Mouse (Mus musculus) ovary, postnatal 14 days (tissue): ENCODE data around the gene 2310033P09Rik.
A peak's percentile ranks its signal among the peaks of the same experiment; 100 is the strongest.
"Not testable (repeated sequence)": the region's sequence is repeated elsewhere in the genome, so short reads cannot be mapped to it uniquely, and the experiment has no call there.

Experiments
- DNase-seq: peaks from one replicate; pipeline ENCODE4 v3.0.0; 2022; ENCODE audit warnings: low spot score

2310033P09Rik gene

GRCm38 (mm10) chr11:59201216-59202002 is 6.7 kb upstream of the 2310033P09Rik start:
- DNase-seq: no peak

DNA sequence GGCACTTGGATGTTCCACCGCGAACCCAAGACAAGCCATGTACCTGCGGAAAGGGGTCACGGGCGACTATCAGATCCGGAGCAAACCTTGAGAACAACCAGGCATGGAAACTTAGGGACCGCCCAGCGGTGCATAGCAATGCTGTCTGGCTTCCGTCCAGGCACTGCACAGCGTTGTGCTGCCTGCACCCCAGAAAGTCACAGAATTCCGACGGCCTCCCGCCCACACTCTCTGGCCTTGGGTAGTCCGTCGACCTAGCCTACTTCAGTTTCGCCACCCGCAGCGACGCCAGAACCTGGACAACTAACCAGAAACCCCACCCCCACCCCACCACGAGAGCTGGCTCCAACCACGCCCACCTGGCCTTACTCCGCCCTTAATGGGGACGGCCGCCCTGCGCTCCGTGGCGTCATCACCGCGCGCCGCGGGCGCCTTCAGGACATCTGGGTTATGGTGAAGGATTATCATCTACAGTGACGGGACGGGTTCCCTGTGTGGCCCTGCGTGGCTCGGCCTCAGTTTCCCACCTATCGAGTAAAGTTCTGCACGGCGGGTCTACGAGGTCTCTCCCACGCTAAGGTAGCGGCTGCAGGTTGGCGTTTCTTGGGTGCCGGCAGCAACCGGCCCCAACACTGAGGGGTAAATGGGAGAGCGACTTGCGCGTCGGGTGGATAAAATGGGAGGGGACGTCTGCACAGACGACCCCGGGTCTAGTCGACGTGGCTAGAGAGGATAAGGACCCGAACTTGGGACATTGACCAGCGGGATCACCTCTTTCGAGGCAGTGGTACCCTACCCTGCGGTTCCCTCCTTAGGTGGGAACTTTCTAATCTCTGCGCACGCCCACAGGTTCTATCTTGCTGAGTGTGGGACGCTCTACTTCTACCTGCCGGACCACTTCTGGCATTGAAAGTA is 5.8 kb upstream of the 2310033P09Rik start, which contains the start of gene Mrpl55:
Mrpl55 (plus strand) TSS at position 406 of the 915 bp plus-strand sequence.
- peak; percentile 93 for DNase-seq

GRCm38 (mm10) chr11:59209003-59209441 is 901 bp downstream of the 2310033P09Rik start:
- DNase-seq: peak; percentile 57

DNA sequence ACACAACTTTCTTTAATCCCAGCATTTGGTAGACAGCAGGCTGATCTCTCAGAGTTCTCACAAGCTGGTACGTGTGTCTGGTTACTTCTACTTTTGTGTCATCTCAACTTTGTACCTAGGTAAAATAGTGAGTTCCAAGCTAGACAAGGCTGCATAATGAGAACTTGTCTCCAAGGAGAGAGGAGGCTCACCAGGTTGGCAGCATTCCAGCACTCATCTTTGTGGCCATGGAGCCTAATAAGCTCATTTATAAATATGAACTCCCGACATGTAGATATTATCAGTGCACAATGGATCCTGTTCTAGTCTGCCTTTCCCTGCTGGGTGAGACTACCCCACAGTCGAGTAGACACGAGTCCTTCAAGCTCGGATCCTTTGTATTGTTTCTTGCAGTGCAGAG is 1.5 kb downstream of the 2310033P09Rik start:
- DNase-seq: no peak

GRCm38 (mm10) chr11:59210020-59210419 is 1.9 kb downstream of the 2310033P09Rik start:
- no peak for DNase-seq

DNA sequence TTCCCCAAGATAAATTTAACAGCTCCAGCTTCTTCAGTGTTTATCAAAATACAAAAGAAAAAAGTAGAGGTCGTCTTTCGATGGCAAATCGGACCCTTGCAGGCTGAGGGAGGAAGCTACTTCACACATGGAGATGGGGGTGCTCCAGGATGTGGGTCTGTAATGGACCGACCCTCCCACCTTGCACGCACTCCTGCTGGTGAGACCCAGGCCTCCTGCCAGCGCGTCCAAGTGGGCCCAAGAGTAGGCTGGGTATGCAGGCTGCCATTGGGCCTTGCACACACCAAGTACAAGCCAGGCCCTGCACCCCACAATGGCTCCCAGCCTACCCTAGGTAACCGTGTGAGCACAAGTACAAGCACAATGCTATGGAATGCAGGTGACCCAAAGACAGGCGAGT is 3.4 kb downstream of the 2310033P09Rik start:
- DNase-seq: not testable (repeated sequence)

- DNase-seq: not testable (repeated sequence)
Measured at GRCm38 (mm10) chr11:59212320-59212719, 4.2 kb downstream of the 2310033P09Rik start.

DNA sequence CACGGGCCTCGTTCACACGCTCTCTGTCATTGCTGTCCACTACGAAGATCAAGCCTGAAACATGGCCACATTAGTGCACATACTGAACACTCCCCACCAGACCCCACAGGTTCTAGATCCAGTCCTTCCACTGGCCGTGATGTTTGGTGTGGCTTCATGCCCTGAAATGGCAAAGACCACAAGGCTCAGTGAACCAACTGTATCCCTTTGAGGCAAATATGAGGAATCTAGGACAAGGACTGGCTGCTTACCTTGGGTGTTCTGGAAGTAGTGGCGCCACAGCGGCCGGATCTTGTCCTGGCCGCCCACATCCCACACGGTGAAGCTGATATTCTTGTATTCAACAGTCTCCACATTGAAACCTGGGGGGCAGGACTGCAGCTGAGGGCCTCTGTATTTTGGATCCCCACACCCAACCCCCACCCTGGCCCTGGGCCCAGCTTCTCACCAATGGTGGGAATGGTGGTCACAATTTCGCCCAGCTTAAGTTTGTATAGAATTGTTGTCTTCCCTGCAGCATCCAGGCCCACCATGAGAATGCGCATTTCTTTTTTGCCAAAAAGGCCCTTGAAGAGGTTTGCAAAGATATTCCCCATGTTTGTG is 4.9 kb downstream of the 2310033P09Rik start:
- DNase-seq: no peak

GRCm38 (mm10) chr11:59216955-59217354 is 8.8 kb downstream of the 2310033P09Rik start:
- DNase-seq: no peak

DNA sequence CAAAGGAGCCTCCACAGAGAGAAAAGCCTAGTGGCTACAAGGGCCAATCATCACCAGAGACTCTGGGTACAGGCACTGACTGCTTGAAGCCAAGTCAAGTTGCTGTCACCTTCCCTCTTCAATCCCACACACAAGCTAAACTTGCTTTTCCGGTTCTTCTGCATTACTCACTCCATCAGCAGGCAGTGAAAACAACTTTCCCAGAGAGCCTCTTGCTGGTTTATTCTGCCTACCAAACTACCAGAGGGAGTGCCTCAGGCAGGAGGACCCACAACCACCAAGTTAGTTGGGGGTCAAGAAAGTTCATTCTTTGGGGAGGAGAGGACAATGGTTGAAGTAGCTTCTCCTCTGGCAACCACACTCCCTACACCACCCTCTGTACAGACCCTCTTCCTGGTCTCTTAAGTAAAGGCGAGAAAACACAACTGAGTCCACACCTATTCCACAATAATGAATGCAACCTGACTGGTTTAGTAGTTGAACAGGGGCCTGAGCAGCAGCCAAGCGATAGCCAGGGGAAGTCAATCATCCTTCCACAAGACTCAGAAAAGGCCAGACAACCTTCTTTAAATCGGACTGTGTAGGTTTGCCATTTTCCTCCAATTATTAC is 10.4 kb downstream of the 2310033P09Rik start:
- no peak for DNase-seq

- DNase-seq: no peak
Measured at GRCm38 (mm10) chr11:59219064-59219463, 10.9 kb downstream of the 2310033P09Rik start.

GRCm38 (mm10) chr11:59221604-59222003 is 13.5 kb downstream of the 2310033P09Rik start:
- DNase-seq: no peak

- DNase-seq: no peak
Measured at GRCm38 (mm10) chr11:59222306-59222705, 14.2 kb downstream of the 2310033P09Rik start.

DNA sequence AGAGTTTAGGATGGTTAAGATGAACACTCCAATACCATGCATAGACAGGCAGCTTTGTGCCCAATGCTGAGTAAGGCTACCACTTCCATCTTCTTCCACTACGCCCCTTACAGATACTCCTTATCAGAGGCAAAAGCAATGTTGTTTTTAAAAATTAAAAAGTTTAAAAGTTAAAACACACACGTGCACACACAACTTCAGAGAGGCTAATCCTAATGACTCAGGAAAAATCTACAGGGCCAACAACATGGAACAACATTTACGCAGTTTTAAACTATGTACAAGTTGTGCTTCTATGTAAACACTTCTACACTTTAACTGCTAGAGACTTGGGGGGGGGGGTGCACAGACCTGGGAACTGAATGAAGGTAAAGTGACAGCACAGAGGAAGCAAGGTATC is 15.9 kb downstream of the 2310033P09Rik start:
- no peak for DNase-seq

DNA sequence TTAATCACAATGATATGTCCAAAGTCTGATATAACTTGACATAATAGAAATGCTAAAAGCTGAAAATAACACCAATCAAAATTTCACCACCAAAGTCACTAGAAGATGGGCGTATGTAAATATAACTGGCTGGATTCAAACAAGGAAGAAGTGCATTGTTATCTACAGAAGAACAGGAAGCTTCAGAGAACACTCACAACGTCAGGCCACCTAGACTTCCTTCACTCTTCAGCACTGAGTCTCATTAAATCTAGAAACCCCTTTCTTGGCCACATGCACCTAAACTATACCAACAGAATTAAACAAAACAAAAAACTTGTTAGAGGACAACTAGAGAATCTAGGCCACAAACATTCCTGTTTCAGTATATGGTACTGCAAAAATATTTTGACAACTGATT is 16.3 kb downstream of the 2310033P09Rik start:
- DNase-seq: no peak

DNA sequence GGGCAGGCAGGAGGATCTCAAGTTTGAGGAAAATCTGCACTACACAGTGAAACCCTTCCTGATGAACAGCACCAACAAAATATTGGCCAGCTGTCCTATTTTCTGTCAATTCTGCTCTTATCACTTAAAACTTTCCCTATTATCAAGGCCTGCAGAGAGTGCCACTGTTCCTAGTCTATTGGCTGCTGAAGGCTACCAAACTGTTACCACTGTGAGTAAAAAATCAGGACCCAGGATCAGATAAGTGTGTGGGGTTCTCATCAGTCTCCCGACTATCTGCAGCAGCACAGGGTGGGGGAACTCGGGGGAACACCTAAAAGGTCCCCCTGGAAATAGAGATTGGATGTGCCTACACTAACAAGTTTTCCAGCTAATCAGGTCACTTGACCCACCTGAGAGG is 17.0 kb downstream of the 2310033P09Rik start:
- DNase-seq: no peak

DNA sequence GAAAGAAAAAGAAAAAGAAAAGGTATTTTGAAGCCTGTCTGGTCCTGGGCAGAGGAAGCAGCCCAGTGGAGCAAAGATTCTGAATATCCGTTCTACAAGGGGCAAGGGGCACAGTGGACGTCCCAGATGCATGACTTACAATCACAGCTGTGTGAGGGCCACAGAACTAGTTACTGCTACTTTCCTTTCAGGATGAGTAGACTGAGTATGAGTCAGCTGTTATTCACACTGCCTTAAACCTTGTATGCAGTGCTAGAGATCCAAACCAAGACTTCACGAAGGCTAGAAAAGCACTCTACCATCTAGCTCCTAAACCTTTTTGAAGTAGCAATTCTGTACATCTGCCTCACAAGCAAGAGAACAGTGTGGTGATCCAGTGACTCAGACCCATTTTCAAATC is 18.1 kb downstream of the 2310033P09Rik start:
- DNase-seq: no peak

- no peak for DNase-seq
Measured at GRCm38 (mm10) chr11:59226787-59227603, 18.9 kb downstream of the 2310033P09Rik start.

- DNase-seq: no peak
Measured at GRCm38 (mm10) chr11:59227604-59228121, 19.5 kb downstream of the 2310033P09Rik start.

DNA sequence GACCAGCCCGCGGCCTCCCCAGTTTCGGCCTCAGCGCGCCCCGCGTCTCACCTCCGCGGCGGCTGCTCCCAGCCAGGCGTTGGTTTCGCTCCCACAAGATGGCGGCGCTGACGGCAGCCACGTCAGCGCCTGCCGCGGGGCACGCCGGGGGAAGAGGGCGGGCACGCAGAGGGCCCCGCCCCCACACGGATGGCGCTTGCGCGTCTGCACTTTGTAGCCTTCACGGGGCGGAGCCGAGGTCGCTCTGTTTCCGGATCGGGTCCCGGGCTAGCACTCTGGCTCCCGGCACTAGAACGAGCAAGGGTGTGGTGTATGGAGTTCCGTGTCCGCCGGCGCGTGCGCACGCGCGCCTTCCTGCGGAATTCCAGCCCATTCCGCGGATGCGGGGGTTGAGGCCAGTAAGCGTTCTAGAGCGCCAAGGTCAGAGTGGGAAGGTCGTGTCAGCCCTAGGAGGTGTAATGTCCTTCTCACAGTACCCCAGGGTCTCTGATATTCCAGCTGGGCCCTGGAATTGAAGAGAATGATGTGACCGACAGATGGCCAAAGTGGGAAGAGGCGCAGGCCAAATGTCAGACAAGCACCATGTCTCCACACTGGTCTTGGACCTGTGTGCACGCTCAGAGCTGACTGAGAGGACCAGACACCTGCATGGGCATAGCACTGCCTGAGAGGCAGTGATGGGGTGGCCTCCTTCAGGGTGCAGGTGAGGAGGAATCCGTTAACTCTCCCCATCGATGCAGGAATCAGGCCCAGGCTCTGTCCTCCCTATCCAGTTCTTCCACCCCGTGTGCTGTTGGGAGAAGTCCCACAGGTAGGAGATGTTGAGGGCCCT is 20.2 kb downstream of the 2310033P09Rik start, which contains the start of gene Arf1:
Arf1 (minus strand) TSS at position 149 of the 832 bp plus-strand sequence.
- peak; percentile 94 for DNase-seq
